In the genomic region with DNA sequence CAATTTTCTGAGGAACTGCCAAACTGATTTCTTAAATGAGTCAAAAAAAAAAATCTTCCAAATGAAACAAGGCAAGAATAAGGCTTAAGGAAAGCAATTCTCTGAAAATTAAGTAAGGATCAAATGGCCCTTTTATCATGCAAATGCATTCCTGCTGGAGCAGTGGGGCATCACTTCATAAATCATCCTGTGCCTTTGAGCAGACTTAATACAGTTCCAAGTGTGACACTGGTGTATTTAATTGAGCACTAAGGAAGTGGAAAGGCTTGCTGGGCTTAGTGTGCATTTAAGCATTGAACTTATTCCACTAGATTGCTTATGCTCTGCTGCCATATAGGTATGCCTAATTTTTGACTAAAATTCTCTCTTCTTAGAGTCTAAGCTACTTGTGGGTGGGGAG, we compare ENCODE assay signal across 28 mouse cellular contexts.
DNase-seq lines count a peak whose midpoint lies in the region; ATAC-seq lines count a peak whose summit lies in the region.
"Had no signal": no experiment of that assay in that cellular context is flagged by ENCODE, and none has a peak within 500 bp of the region (broad histone marks: within the 10 kb centered on the region; RNA-seq: fewer than 3 reads in every experiment).

No protein-coding gene starts in this region.

- peak; percentile 82; the same call in 1 of the 2 replicates for ATAC-seq in hindbrain, embryonic 12.5 days (ENCODE audit: low FRiP score)
- ATAC-seq in hindbrain, embryonic 16.5 days: no peak
- peak; percentile 90 for ATAC-seq in neural tube, embryonic 12.5 days (ENCODE audit: low FRiP score, low read depth)
- no peak for ATAC-seq in neural tube, embryonic 15.5 days (ENCODE audit: low FRiP score)
- peak; percentile 59; the same call in 1 of the 2 replicates for ATAC-seq in neural tube, embryonic 13.5 days (ENCODE audit: low read depth)
- ATAC-seq: activated CD4-positive, CD25-positive, alpha-beta regulatory T cell, adult 4 months; intestine, embryonic 16.5 days had no signal

- H3K27ac ChIP-seq in hindbrain, embryonic 12.5 days: no peak overlapping the region
- H3K27ac ChIP-seq in hindbrain, embryonic 16.5 days (ENCODE audit: low read depth, low read length): no peak overlapping the region
- H3K27ac ChIP-seq in neural tube, embryonic 12.5 days: no peak overlapping the region
- H3K27ac ChIP-seq in neural tube, embryonic 15.5 days (replicated peaks): no peak overlapping the region
- no peak overlapping the region for H3K27ac ChIP-seq in neural tube, embryonic 13.5 days (replicated peaks)
- H3K27ac ChIP-seq: gastrocnemius, adult 2 months; left cerebral cortex, adult 2 months; limb, embryonic 12.5 days; liver, embryonic 15.5 days; midbrain, embryonic 10.5 days had no signal

- H3K4me2 ChIP-seq in hindbrain, embryonic 12.5 days (replicated peaks): no peak overlapping the region
- no peak overlapping the region for H3K4me2 ChIP-seq in hindbrain, embryonic 16.5 days (ENCODE audit: low read length)
- no peak overlapping the region for H3K4me2 ChIP-seq in neural tube, embryonic 12.5 days (replicated peaks)
- H3K4me2 ChIP-seq in neural tube, embryonic 15.5 days: no peak overlapping the region
- H3K4me2 ChIP-seq in neural tube, embryonic 13.5 days: no peak overlapping the region
- H3K4me2 ChIP-seq: heart, embryonic 11.5 days; limb, embryonic 12.5 days; liver, embryonic 15.5 days; lung, embryonic 14.5 days had no signal

- no peak overlapping the region for H3K4me3 ChIP-seq in hindbrain, embryonic 12.5 days
- no peak overlapping the region for H3K4me3 ChIP-seq in hindbrain, embryonic 16.5 days (ENCODE audit: low read length)
- H3K4me3 ChIP-seq in neural tube, embryonic 12.5 days: no peak overlapping the region
- H3K4me3 ChIP-seq in neural tube, embryonic 15.5 days (replicated peaks): no peak overlapping the region
- H3K4me3 ChIP-seq in neural tube, embryonic 13.5 days: no peak overlapping the region
- H3K4me3 ChIP-seq: gastrocnemius, adult 2 months; left cerebral cortex, adult 2 months; limb, embryonic 12.5 days; liver, embryonic 15.5 days; midbrain, embryonic 10.5 days had no signal

- no peaks in the 10 kb centered on the region for H3K27me3 ChIP-seq in hindbrain, embryonic 12.5 days
- no peaks in the 10 kb centered on the region for H3K27me3 ChIP-seq in hindbrain, embryonic 16.5 days (replicated peaks; ENCODE audit: control insufficient read depth, insufficient read depth, low read length)
- no peaks in the 10 kb centered on the region for H3K27me3 ChIP-seq in neural tube, embryonic 12.5 days (replicated peaks)
- no peaks in the 10 kb centered on the region for H3K27me3 ChIP-seq in neural tube, embryonic 15.5 days (replicated peaks)
- no peaks in the 10 kb centered on the region for H3K27me3 ChIP-seq in neural tube, embryonic 13.5 days
- H3K27me3 ChIP-seq: CH12.LX; limb, embryonic 12.5 days; liver, embryonic 15.5 days had no signal

- no peaks in the 10 kb centered on the region for H3K9me3 ChIP-seq in hindbrain, embryonic 12.5 days (replicated peaks)
- no peaks in the 10 kb centered on the region for H3K9me3 ChIP-seq in hindbrain, embryonic 16.5 days (ENCODE audit: control insufficient read depth, low read length)
- H3K9me3 ChIP-seq in neural tube, embryonic 12.5 days: no peaks in the 10 kb centered on the region
- no peaks in the 10 kb centered on the region for H3K9me3 ChIP-seq in neural tube, embryonic 15.5 days (replicated peaks)
- H3K9me3 ChIP-seq in neural tube, embryonic 13.5 days: no peaks in the 10 kb centered on the region
- H3K9me3 ChIP-seq: limb, embryonic 12.5 days; liver, embryonic 15.5 days; midbrain, embryonic 10.5 days had no signal

- DNase-seq in embryo, embryonic 10 days (ENCODE audit: low spot score): peak; percentile 30
- DNase-seq in embryo, embryonic 9.5 days (ENCODE audit: extremely low spot score): no peak
- DNase-seq in right cerebral cortex, adult 2 months (ENCODE audit: low spot score in 2 of 2): no peak
- DNase-seq: adrenal gland, adult 2 months; adrenal gland, postnatal 36 days; cerebellum, adult 8-10 months; cerebellum, postnatal 25 days; gastrocnemius, adult 2 months; gastrocnemius, postnatal 36 days; heart, adult 18-20 months; heart, postnatal 36 days; kidney, postnatal 14 days; lung, embryonic 14.5 days; lung, postnatal 14 days; right cerebral cortex, postnatal 14 days had no signal

- H3K36me3 ChIP-seq in hindbrain, embryonic 12.5 days: no peaks in the 10 kb centered on the region
- H3K36me3 ChIP-seq in hindbrain, embryonic 16.5 days (ENCODE audit: control insufficient read depth, insufficient read depth, low read length): no peaks in the 10 kb centered on the region
- no peaks in the 10 kb centered on the region for H3K36me3 ChIP-seq in neural tube, embryonic 12.5 days
- no peaks in the 10 kb centered on the region for H3K36me3 ChIP-seq in neural tube, embryonic 15.5 days
- H3K36me3 ChIP-seq in neural tube, embryonic 13.5 days: no peaks in the 10 kb centered on the region
- H3K36me3 ChIP-seq: limb, embryonic 12.5 days; liver, embryonic 15.5 days; midbrain, embryonic 10.5 days had no signal

- H3K4me1 ChIP-seq in hindbrain, embryonic 12.5 days: no peaks in the 10 kb centered on the region
- H3K4me1 ChIP-seq in hindbrain, embryonic 16.5 days (ENCODE audit: control insufficient read depth, insufficient read depth, low read depth, low read length): no peaks in the 10 kb centered on the region
- no peaks in the 10 kb centered on the region for H3K4me1 ChIP-seq in neural tube, embryonic 12.5 days
- H3K4me1 ChIP-seq in neural tube, embryonic 15.5 days: no peaks in the 10 kb centered on the region
- H3K4me1 ChIP-seq in neural tube, embryonic 13.5 days (replicated peaks): no peaks in the 10 kb centered on the region
- H3K4me1 ChIP-seq: limb, embryonic 12.5 days; liver, embryonic 15.5 days; midbrain, embryonic 10.5 days had no signal

- no peak overlapping the region for H3K9ac ChIP-seq in hindbrain, embryonic 12.5 days
- no peak overlapping the region for H3K9ac ChIP-seq in hindbrain, embryonic 16.5 days (ENCODE audit: low read depth, low read length)
- H3K9ac ChIP-seq in neural tube, embryonic 12.5 days: no peak overlapping the region
- H3K9ac ChIP-seq in neural tube, embryonic 15.5 days (replicated peaks): no peak overlapping the region
- no peak overlapping the region for H3K9ac ChIP-seq in neural tube, embryonic 13.5 days
- H3K9ac ChIP-seq: limb, embryonic 12.5 days; liver, embryonic 15.5 days; lung, embryonic 14.5 days had no signal

Comparison
In these comparisons a context has a peak if more than half of its experiments do, and no peak if none do; other contexts are left out.
1. ATAC-seq: peak in hindbrain, embryonic 12.5 days (single experiment), neural tube, embryonic 12.5 days (single experiment) and neural tube, embryonic 13.5 days (single experiment); none in hindbrain, embryonic 16.5 days (single experiment) and neural tube, embryonic 15.5 days (single experiment).